Mouse (Mus musculus): ENCODE data around the gene Tmem204. TPM values are rescaled to one million over a fixed set of nuclear protein-coding genes. Genes with fewer than 3 reads are reported as not detected.

The Tmem204 gene
- polyA plus RNA-seq, 1 experiment from 2014 or later = 19.0 TPM

- no peak overlapping the region for H3K4me2 ChIP-seq (replicated peaks; ENCODE audit: low read depth)
- 91% methylated on average over 6 of the region's 6 CpGs for WGBS
- no peak overlapping the region for H3K4me3 ChIP-seq (ENCODE audit: low read depth, low read length)
- TF ChIP-seq CTCF (IDR thresholded peaks at IDR 0.05; ENCODE audit: low read depth) (no peak), EP300 (optimal IDR thresholded peaks at IDR 0.05) (no peak)
- no peaks in the 10 kb centered on the region for H3K9me3 ChIP-seq (ENCODE audit: control insufficient read depth, low read length)
- no peaks in the 10 kb centered on the region for H3K4me1 ChIP-seq (replicated peaks; ENCODE audit: control insufficient read depth, insufficient read depth)
- no peaks in the 10 kb centered on the region for H3K27me3 ChIP-seq (ENCODE audit: control insufficient read depth, insufficient read depth, low read length)
- DNase-seq (ENCODE audit: low spot score) (no peak), ATAC-seq (ENCODE audit: low FRiP score, low TSS enrichment) (no peak)
- H3K36me3 ChIP-seq (ENCODE audit: control insufficient read depth, insufficient read depth, low read length) = peaks cover 19% of the 10 kb centered on the region; the same call in 1 of the 2 replicates
- no peak overlapping the region for H3K27ac ChIP-seq (replicated peaks)
- no peak overlapping the region for H3K9ac ChIP-seq (ENCODE audit: low read length)
Measured at GRCm38 (mm10) chr17:25100052-25100451, 16.7 kb upstream of the Tmem204 start.

- no peak for ATAC-seq (ENCODE audit: low FRiP score, low TSS enrichment)
- Histone ChIP-seq H3K27ac (replicated peaks) (no peak overlapping the region), H3K4me2 (replicated peaks; ENCODE audit: low read depth) (no peak overlapping the region), H3K9me3 (ENCODE audit: control insufficient read depth, low read length) (no peaks in the 10 kb centered on the region), H3K9ac (ENCODE audit: low read length) (no peak overlapping the region), H3K27me3 (ENCODE audit: control insufficient read depth, insufficient read depth, low read length) (no peaks in the 10 kb centered on the region), H3K4me3 (ENCODE audit: low read depth, low read length) (no peak overlapping the region), H3K36me3 (ENCODE audit: control insufficient read depth, insufficient read depth, low read length) (peaks cover 12% of the 10 kb centered on the region; the same call in 1 of the 2 replicates), H3K4me1 (replicated peaks; ENCODE audit: control insufficient read depth, insufficient read depth) (no peaks in the 10 kb centered on the region)
- TF ChIP-seq CTCF (IDR thresholded peaks at IDR 0.05; ENCODE audit: low read depth) = no peak
- no peak for DNase-seq (ENCODE audit: low spot score)
- WGBS = 88% methylated on average over 2 of the region's 2 CpGs
Measured at GRCm38 (mm10) chr17:25096221-25096620, 12.8 kb upstream of the Tmem204 start.

DNA sequence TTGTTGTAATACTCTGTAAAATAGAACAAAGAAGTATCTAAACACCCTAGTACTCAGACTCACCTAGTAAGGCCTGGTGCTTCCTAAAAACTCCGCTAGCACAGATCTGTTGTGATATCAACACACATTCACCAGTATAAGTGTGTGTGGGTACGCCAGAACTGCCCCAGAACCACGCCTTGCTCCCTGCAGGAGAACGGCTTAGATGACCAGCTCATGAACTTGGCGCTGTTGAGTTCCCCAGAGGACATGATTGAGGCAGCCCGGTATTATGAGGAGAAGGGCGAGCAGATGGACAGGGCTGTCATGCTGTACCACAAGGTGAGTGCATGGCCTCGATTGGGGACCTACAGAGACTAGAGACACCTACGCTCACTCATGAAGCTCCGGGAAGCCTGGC is 7.1 kb upstream of the Tmem204 start:
- ATAC-seq (ENCODE audit: low FRiP score, low TSS enrichment) (no peak), DNase-seq (ENCODE audit: low spot score) (no peak)
- TF ChIP-seq EP300 (optimal IDR thresholded peaks at IDR 0.05) = no peak
- TF ChIP-seq CTCF (IDR thresholded peaks at IDR 0.05; ENCODE audit: low read depth) = no peak
- Histone ChIP-seq H3K27ac (replicated peaks) (no peak overlapping the region), H3K4me2 (replicated peaks; ENCODE audit: low read depth) (no peak overlapping the region), H3K9me3 (ENCODE audit: control insufficient read depth, low read length) (no peaks in the 10 kb centered on the region), H3K4me3 (ENCODE audit: low read depth, low read length) (no peak overlapping the region), H3K27me3 (ENCODE audit: control insufficient read depth, insufficient read depth, low read length) (no peaks in the 10 kb centered on the region), H3K36me3 (ENCODE audit: control insufficient read depth, insufficient read depth, low read length) (peaks cover 5% of the 10 kb centered on the region; the same call in 1 of the 2 replicates), H3K9ac (ENCODE audit: low read length) (no peak overlapping the region), H3K4me1 (replicated peaks; ENCODE audit: control insufficient read depth, insufficient read depth) (no peaks in the 10 kb centered on the region)
- 91% methylated on average over 10 of the region's 10 CpGs for WGBS

DNA sequence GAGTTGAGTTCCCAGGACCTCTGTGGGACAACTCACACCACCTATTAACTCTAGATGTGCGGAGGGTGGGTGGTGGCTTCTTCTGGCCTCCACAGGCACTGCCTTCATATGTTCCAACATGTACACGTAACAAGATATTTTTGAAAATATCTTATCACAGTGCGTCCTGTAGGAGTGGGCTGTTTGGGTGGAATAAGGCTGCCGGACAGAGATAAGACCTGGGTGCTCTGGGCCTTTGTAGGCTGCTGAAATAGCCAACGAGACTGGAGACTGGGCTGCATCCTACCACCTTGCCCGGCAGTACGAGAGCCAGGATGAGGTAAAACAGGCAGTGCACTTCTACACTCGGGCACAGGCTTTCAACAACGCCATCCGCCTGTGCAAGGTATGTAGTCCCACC is 5.8 kb upstream of the Tmem204 start:
- H3K4me2 ChIP-seq (replicated peaks; ENCODE audit: low read depth) = no peak overlapping the region
- TF ChIP-seq CTCF (IDR thresholded peaks at IDR 0.05; ENCODE audit: low read depth) (no peak), EP300 (optimal IDR thresholded peaks at IDR 0.05) (no peak)
- no peak overlapping the region for H3K4me3 ChIP-seq (ENCODE audit: low read depth, low read length)
- H3K36me3 ChIP-seq (ENCODE audit: control insufficient read depth, insufficient read depth, low read length) = peaks cover 5% of the 10 kb centered on the region; the same call in 1 of the 2 replicates
- DNase-seq (ENCODE audit: low spot score) (no peak), ATAC-seq (ENCODE audit: low FRiP score, low TSS enrichment) (no peak)
- no peaks in the 10 kb centered on the region for H3K27me3 ChIP-seq (ENCODE audit: control insufficient read depth, insufficient read depth, low read length)
- no peak overlapping the region for H3K27ac ChIP-seq (replicated peaks)
- no peak overlapping the region for H3K9ac ChIP-seq (ENCODE audit: low read length)
- no peaks in the 10 kb centered on the region for H3K4me1 ChIP-seq (replicated peaks; ENCODE audit: control insufficient read depth, insufficient read depth)
- WGBS = 85% methylated on average over 10 of the region's 10 CpGs
- H3K9me3 ChIP-seq (ENCODE audit: control insufficient read depth, low read length) = no peaks in the 10 kb centered on the region

DNA sequence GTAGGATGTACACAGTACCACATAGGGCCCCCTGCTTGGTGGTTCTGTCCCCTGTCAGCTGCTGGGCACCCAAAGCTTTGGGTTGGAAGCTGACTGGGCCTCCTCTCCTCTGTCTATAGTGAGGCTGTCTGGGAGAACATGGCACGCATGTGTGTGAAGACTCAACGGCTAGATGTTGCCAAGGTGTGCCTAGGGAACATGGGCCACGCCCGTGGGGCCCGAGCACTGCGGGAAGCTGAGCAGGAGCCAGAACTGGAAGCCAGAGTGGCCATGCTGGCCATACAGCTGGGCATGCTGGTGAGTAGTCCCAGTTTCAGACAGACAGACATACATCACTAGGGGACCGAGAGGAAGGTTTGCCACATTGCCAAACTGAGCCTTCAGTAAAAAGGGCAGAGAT is 3.3 kb upstream of the Tmem204 start:
- Histone ChIP-seq H3K4me3 (ENCODE audit: low read depth, low read length) (no peak overlapping the region), H3K9me3 (ENCODE audit: control insufficient read depth, low read length) (no peaks in the 10 kb centered on the region), H3K4me2 (replicated peaks; ENCODE audit: low read depth) (no peak overlapping the region), H3K4me1 (replicated peaks; ENCODE audit: control insufficient read depth, insufficient read depth) (peaks cover 9% of the 10 kb centered on the region; the same call in 1 of the 2 replicates), H3K27ac (replicated peaks) (no peak overlapping the region), H3K36me3 (ENCODE audit: control insufficient read depth, insufficient read depth, low read length) (0 out of 2 replicates have a peak, but pooled peaks cover 3% of the 10 kb centered on the region), H3K27me3 (ENCODE audit: control insufficient read depth, insufficient read depth, low read length) (no peaks in the 10 kb centered on the region), H3K9ac (ENCODE audit: low read length) (no peak overlapping the region)
- TF ChIP-seq EP300 (optimal IDR thresholded peaks at IDR 0.05) (no peak), CTCF (IDR thresholded peaks at IDR 0.05; ENCODE audit: low read depth) (no peak)
- peak; percentile 45 for DNase-seq (ENCODE audit: low spot score)
- WGBS = 71% methylated on average over 7 of the region's 7 CpGs
- no peak for ATAC-seq (ENCODE audit: low FRiP score, low TSS enrichment)

DNA sequence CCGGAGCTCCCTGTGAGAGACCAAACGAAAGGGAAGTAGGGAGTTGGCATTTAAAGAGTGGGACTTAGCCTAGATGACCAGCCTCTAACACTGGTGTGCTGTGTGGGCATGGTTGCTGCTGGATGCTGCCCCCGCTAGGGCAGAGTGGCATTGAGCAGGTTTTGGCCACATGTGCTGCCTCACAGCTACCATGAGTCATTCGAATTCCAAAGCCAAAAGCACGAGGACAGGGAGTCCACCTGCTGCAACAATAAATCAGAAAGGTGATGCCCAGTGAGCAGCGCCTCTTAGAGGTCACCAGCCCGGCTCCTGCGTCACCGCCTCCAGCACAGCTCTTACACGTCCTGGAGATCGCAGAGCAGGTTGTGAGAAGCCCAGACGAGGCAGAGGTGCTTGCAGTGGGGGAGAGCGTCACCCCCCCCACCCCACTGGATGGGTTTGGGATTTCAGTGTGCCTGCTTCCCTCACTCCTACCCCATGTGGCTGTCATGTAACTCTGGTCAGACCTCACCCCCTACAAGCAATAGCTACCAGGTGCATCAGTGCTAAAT is 1.5 kb upstream of the Tmem204 start:
- no peak overlapping the region for H3K9ac ChIP-seq (ENCODE audit: low read length)
- peak overlapping the region; percentile 30 for H3K27ac ChIP-seq (replicated peaks)
- no peak overlapping the region for H3K4me3 ChIP-seq (ENCODE audit: low read depth, low read length)
- ATAC-seq (ENCODE audit: low FRiP score, low TSS enrichment) = no peak
- no peak for DNase-seq (ENCODE audit: low spot score)
- TF ChIP-seq EP300 (optimal IDR thresholded peaks at IDR 0.05) (no peak), CTCF (IDR thresholded peaks at IDR 0.05; ENCODE audit: low read depth) (peak; percentile 14; the same call in 1 of the 2 replicates)
- no peaks in the 10 kb centered on the region for H3K9me3 ChIP-seq (ENCODE audit: control insufficient read depth, low read length)
- peaks cover 14% of the 10 kb centered on the region for H3K4me1 ChIP-seq (replicated peaks; ENCODE audit: control insufficient read depth, insufficient read depth)
- H3K27me3 ChIP-seq (ENCODE audit: control insufficient read depth, insufficient read depth, low read length) = no peaks in the 10 kb centered on the region
- 65% methylated on average over 13 of the region's 13 CpGs for WGBS
- 0 out of 2 replicates have a peak, but pooled peaks cover 3% of the 10 kb centered on the region for H3K36me3 ChIP-seq (ENCODE audit: control insufficient read depth, insufficient read depth, low read length)
- H3K4me2 ChIP-seq (replicated peaks; ENCODE audit: low read depth) = no peak overlapping the region
